Mouse (Mus musculus): ENCODE measurements around the gene Zfp90. TPM values are rescaled to one million over a fixed set of nuclear protein-coding genes. Genes with fewer than 3 reads are reported as not detected.

Zfp90 gene
- polyA plus RNA-seq, 1 experiment from 2014 or later: 19.6 TPM

DNA sequence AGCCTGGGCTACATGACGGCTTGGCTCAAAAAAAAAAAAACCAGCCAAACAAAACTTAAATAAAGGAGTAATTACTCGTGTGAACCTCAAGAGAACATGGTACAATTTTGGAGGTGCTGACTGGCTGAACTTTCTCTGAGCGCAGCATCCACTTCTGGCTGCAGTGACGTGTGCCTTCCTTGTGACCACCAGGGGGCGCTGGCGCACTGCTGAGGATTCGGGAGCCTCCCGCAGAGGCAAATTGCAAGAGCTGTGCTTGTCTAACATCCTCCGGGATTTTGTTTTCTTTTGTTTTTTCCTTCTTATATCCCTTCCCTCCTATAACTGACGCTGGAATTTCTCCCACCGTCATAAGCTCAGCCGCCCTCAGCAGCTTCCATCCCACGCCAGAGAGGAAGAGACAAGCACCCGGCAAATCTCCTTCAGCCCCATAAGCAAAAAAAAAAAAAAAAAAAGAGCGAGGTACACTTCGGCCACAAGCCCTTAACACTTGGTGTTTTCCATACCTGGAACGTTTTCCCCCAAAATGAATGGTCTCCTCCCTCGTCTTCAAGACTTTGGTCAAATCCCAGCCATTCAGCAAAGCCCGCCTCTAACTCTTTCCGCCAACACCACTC, 17.9 kb downstream of the Zfp90 start:
- TF ChIP-seq CTCF (IDR thresholded peaks at IDR 0.05; ENCODE audit: low read depth): peak; percentile 99
- peak overlapping the region; percentile 29; the same call in 1 of the 2 replicates for H3K9ac ChIP-seq
- ATAC-seq (ENCODE audit: insufficient read depth): peak; percentile 64
- peak overlapping the region; percentile 34 for H3K4me3 ChIP-seq (ENCODE audit: low read depth, low read length)
- WGBS: 8% methylated on average over 20 of the region's 20 CpGs
- no peaks in the 10 kb centered on the region for H3K9me3 ChIP-seq (ENCODE audit: low read depth, low read length)
- H3K27me3 ChIP-seq (ENCODE audit: insufficient read depth, low read length): 0 out of 2 replicates have a peak, but pooled peaks cover 4% of the 10 kb centered on the region
- 0 out of 2 replicates have a peak, but pooled peaks cover 3% of the 10 kb centered on the region for H3K4me1 ChIP-seq (ENCODE audit: insufficient read depth)
- no peaks in the 10 kb centered on the region for H3K36me3 ChIP-seq (ENCODE audit: insufficient read depth)
- peak; percentile 96 for DNase-seq
- H3K4me2 ChIP-seq: peak overlapping the region; percentile 66
- no peak overlapping the region for H3K27ac ChIP-seq (ENCODE audit: low read depth)

DNA sequence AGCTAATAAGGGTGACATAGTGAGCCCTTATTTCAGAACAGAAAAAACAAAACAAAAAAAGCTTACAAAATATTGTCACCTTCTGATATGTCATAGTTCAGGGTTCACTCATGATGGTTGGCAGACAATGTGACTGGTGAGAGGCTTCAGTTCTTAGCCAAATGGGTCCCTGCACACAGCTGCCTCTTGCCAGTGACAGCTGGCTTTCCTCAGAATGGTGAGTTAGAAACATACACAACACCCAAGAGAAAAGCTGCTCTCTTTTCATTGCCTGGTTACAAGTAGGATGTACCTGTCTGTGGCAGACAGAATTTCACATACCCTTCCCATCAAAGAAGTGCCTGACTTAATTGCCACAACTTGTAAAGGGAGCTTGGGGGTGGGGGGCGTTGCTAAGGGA, 18.5 kb downstream of the Zfp90 start:
- WGBS: 33% methylated on average over 1 of the region's 1 CpGs
- H3K27ac ChIP-seq (ENCODE audit: low read depth): no peak overlapping the region
- no peak for ATAC-seq (ENCODE audit: insufficient read depth)
- no peaks in the 10 kb centered on the region for H3K36me3 ChIP-seq (ENCODE audit: insufficient read depth)
- H3K4me2 ChIP-seq: peak overlapping the region; percentile 66; the same call in 1 of the 2 replicates
- H3K4me3 ChIP-seq (ENCODE audit: low read depth, low read length): no peak overlapping the region
- no peak for TF ChIP-seq CTCF (IDR thresholded peaks at IDR 0.05; ENCODE audit: low read depth)
- 0 out of 2 replicates have a peak, but pooled peaks cover 4% of the 10 kb centered on the region for H3K27me3 ChIP-seq (ENCODE audit: insufficient read depth, low read length)
- H3K9me3 ChIP-seq (ENCODE audit: low read depth, low read length): no peaks in the 10 kb centered on the region
- peak; percentile 59 for DNase-seq
- 0 out of 2 replicates have a peak, but pooled peaks cover 3% of the 10 kb centered on the region for H3K4me1 ChIP-seq (ENCODE audit: insufficient read depth)
- peak overlapping the region; percentile 29; the same call in 1 of the 2 replicates for H3K9ac ChIP-seq

DNA sequence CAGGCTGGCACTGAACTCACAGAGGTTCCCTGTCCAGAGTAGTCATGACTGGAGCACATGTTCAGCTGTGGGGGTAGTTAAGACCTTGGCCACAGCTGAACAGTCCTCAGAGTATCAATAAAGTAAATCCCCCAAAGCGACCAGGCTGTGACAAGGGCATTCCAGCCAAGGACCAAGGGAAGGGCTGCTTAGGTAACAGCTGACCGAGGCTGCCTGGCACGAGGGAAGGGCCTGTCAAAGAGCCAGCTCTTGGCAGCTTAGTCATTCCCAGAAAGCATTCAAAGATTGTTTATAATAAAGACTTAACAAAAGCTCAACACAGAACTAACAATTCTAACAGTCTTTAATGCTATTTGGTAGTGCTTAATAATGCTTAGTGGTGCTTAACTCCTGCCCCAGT, 22.7 kb downstream of the Zfp90 start:
- Histone ChIP-seq H3K9ac (no peak overlapping the region), H3K9me3 (ENCODE audit: low read depth, low read length) (no peaks in the 10 kb centered on the region), H3K4me2 (no peak overlapping the region), H3K4me1 (ENCODE audit: insufficient read depth) (0 out of 2 replicates have a peak, but pooled peaks cover 3% of the 10 kb centered on the region), H3K27me3 (ENCODE audit: insufficient read depth, low read length) (no peaks in the 10 kb centered on the region), H3K36me3 (ENCODE audit: insufficient read depth) (no peaks in the 10 kb centered on the region), H3K27ac (ENCODE audit: low read depth) (no peak overlapping the region), H3K4me3 (ENCODE audit: low read depth, low read length) (no peak overlapping the region)
- WGBS: 48% methylated on average over 3 of the region's 3 CpGs
- DNase-seq (peak; percentile 51), ATAC-seq (ENCODE audit: insufficient read depth) (no peak)
- no peak for TF ChIP-seq CTCF (IDR thresholded peaks at IDR 0.05; ENCODE audit: low read depth)

DNA sequence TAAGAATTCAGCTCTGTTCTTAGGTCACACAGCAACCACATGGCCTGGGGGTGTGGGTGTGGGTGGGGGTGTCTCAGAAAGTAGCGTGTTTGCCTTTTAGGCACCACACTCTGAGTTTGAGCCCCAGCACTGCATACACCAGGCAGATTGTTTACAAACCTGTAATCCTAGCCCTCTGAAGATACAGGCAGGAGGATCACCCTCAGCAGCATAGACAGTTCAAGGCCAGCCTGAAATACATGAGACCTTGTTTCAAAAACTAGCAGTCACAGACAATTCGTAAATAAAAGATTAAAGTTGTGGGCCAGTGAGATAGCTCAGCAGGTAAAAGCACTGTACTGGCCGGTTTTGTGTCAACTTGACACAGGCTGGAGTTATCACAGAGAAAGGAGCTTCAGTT, 25.0 kb downstream of the Zfp90 start:
- no peak overlapping the region for H3K4me2 ChIP-seq
- no peaks in the 10 kb centered on the region for H3K27me3 ChIP-seq (ENCODE audit: insufficient read depth, low read length)
- no peak overlapping the region for H3K4me3 ChIP-seq (ENCODE audit: low read depth, low read length)
- DNase-seq (no peak), ATAC-seq (ENCODE audit: insufficient read depth) (no peak)
- H3K27ac ChIP-seq (ENCODE audit: low read depth): no peak overlapping the region
- no peak overlapping the region for H3K9ac ChIP-seq
- TF ChIP-seq CTCF (IDR thresholded peaks at IDR 0.05; ENCODE audit: low read depth): no peak
- H3K9me3 ChIP-seq (ENCODE audit: low read depth, low read length): no peaks in the 10 kb centered on the region
- WGBS: 69% methylated on average over 3 of the region's 3 CpGs
- no peaks in the 10 kb centered on the region for H3K36me3 ChIP-seq (ENCODE audit: insufficient read depth)
- H3K4me1 ChIP-seq (ENCODE audit: insufficient read depth): no peaks in the 10 kb centered on the region

DNA sequence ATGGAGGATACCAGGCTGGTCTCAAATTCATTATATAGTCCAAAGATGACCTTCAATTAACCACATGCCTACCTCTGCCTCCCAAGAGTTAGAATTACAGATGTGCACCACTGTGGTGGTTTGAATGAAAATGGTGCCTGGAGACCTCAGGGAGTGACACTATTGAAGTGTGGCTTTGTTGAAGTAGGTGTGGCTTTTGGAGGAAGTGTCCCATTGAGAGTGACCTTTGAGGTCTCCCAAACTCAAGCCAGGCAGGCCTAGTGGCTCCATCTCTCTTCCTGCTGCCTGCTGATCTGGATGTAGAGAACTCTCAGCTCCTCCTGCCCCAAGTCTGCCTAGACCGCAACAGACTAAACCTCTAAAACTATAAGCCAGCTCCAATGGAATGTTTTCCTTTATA, 27.6 kb downstream of the Zfp90 start:
- 93% methylated on average over 1 of the region's 1 CpGs for WGBS
- TF ChIP-seq CTCF (IDR thresholded peaks at IDR 0.05; ENCODE audit: low read depth): no peak

DNA sequence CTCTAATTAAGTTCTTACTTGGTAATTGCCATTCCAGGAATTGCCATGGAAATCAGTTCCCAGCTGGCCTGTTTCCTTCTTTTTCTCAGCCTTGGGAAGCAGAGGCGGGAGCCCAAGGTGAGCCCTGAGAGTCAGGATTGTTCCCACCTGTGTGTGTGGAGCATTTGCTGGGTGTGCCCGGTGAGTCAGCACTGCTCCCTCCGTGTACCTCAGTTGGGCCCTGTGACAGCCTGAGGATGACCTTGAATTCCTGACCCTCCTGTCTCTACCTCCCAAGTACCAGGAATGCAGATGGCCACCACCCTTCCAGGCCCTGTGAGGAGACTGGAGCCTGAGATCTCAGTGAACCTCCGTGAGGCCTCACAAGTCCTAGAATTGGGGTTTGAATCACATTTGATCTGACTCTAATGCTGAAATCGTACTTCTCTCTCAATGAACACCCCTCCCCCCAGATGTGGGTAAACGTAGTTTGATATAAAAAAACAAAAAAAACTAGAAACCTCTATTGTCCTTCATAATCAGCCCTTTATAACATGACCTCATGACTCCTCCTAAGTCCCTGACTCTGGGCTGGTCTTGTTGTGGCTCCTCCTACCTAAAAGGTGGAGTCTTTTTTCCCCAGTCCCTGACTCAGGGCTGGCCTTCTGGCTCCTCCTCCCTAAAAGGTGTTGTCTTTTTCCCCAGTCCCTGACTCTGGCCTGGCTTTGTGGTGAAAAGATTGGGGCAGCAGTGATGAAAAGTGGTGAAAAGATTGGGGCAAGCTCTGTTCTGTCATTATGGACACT, 36.4 kb downstream of the Zfp90 start:
- Histone ChIP-seq H3K4me3 (ENCODE audit: low read depth, low read length) (no peak overlapping the region), H3K4me2 (no peak overlapping the region), H3K36me3 (ENCODE audit: insufficient read depth) (no peaks in the 10 kb centered on the region), H3K27me3 (ENCODE audit: insufficient read depth, low read length) (no peaks in the 10 kb centered on the region), H3K4me1 (ENCODE audit: insufficient read depth) (no peaks in the 10 kb centered on the region), H3K27ac (ENCODE audit: low read depth) (no peak overlapping the region), H3K9ac (no peak overlapping the region), H3K9me3 (ENCODE audit: low read depth, low read length) (no peaks in the 10 kb centered on the region)
- no peak for ATAC-seq (ENCODE audit: insufficient read depth)
- TF ChIP-seq CTCF (IDR thresholded peaks at IDR 0.05; ENCODE audit: low read depth): no peak
- 64% methylated on average over 6 of the region's 6 CpGs for WGBS
- no peak for DNase-seq

More for the DNA sequence above, 27.6 kb downstream of the Zfp90 start:
- H3K27me3 ChIP-seq (ENCODE audit: insufficient read depth, low read length): no peaks in the 10 kb centered on the region
- H3K9me3 ChIP-seq (ENCODE audit: low read depth, low read length): no peaks in the 10 kb centered on the region
- no peak overlapping the region for H3K9ac ChIP-seq
- H3K36me3 ChIP-seq (ENCODE audit: insufficient read depth): no peaks in the 10 kb centered on the region
- H3K4me1 ChIP-seq (ENCODE audit: insufficient read depth): no peaks in the 10 kb centered on the region
- no peak overlapping the region for H3K4me3 ChIP-seq (ENCODE audit: low read depth, low read length)
- H3K27ac ChIP-seq (ENCODE audit: low read depth): no peak overlapping the region
- ATAC-seq (ENCODE audit: insufficient read depth) (no peak), DNase-seq (no peak)
- H3K4me2 ChIP-seq: no peak overlapping the region

All from lung, embryonic 14.5 days (tissue).